Mouse (Mus musculus) heart, embryonic 11.5 days (tissue): ENCODE data around the gene Gnai2. TPM values are rescaled to one million over a fixed set of nuclear protein-coding genes. Genes with fewer than 3 reads are reported as not detected.

Experiments used
- ATAC-seq: fragments of 200-750 bp; cut with Nextera tagmentation; replicated peaks from 2 replicates; pipeline ENCODE4 v1.8.0; 2017; ENCODE audit warnings: moderate library complexity; ENCODE audit not compliant: insufficient number of reproducible peaks, low FRiP score, low TSS enrichment
- H3K27ac ChIP-seq: fragments of 300-500 bp; sonication (generic); 2 replicates; pipeline ENCODE4 v1.5.1; 2014; ENCODE audit warnings: mild to moderate bottlenecking, low read depth, low read length
- H3K27me3 ChIP-seq: fragments of 300-500 bp; sonication (generic); 2 replicates; pipeline ENCODE4 v1.6.1; 2014; ENCODE audit warnings: mild to moderate bottlenecking, low read length, mixed read lengths; ENCODE audit not compliant: control insufficient read depth, insufficient read depth
- H3K36me3 ChIP-seq: fragments of 300-500 bp; sonication (generic); 2 replicates; pipeline ENCODE4 v1.6.1; 2014; ENCODE audit warnings: mild to moderate bottlenecking, low read length, moderate library complexity, mixed read lengths; ENCODE audit not compliant: control insufficient read depth, insufficient read depth
- H3K4me1 ChIP-seq: fragments of 300-500 bp; sonication (generic); 2 replicates; pipeline ENCODE4 v1.6.1; 2014; ENCODE audit warnings: low read length; ENCODE audit not compliant: control insufficient read depth, insufficient read depth
- H3K4me2 ChIP-seq: fragments of 300-500 bp; sonication (generic); 2 replicates; pipeline ENCODE4 v1.6.1; 2014; ENCODE audit warnings: mild to moderate bottlenecking, moderate library complexity
- H3K4me3 ChIP-seq: fragments of 300-500 bp; sonication (generic); 2 replicates; pipeline ENCODE4 v1.5.1; 2014; ENCODE audit warnings: low read depth, low read length
- H3K9ac ChIP-seq: fragments of 300-500 bp; sonication (generic); 2 replicates; pipeline ENCODE4 v1.6.1; 2014; ENCODE audit warnings: mild to moderate bottlenecking, low read depth, low read length, moderate library complexity
- H3K9me3 ChIP-seq: fragments of 300-500 bp; sonication (generic); replicated peaks from 2 replicates; pipeline ENCODE4 v1.6.1; 2016; ENCODE audit warnings: low read length; ENCODE audit not compliant: control insufficient read depth
- WGBS: fragments of 180-500 bp; shearing (Covaris S2); extraction: QIAGEN DNeasy Blood & Tissue Kit; methylation state at CpG from one replicate; pipeline ENCODE4 v1.1.7; 2014; ENCODE audit not compliant: insufficient replicate concordance; 5-methylcytosine and 5-hydroxymethylcytosine counted together
- polyA plus RNA-seq: library from polyadenylated mRNA; unstranded; fragments of >200 nt; fragmentation: Nextera tagmentation; extraction: Ambion mirVana; gene quantifications from 2 replicates; pipeline ENCODE4 v1.2.1, GENCODE M21; 2014

The Gnai2 gene
- polyA plus RNA-seq, 1 experiment from 2014 or later: 316 TPM

GRCm38 (mm10) chr9:107572327-107572662 is 62.9 kb downstream of the Gnai2 start:
- peaks cover 43% of the 10 kb centered on the region for H3K4me1 ChIP-seq
- no peak overlapping the region for H3K27ac ChIP-seq
- H3K9ac ChIP-seq: no peak overlapping the region
- no peak for ATAC-seq
- 91% methylated on average over 2 of the region's 2 CpGs for WGBS
- H3K36me3 ChIP-seq: peaks cover 20% of the 10 kb centered on the region
- H3K4me3 ChIP-seq: no peak overlapping the region
- H3K9me3 ChIP-seq: no peaks in the 10 kb centered on the region
- H3K27me3 ChIP-seq: no peaks in the 10 kb centered on the region
- no peak overlapping the region for H3K4me2 ChIP-seq

GRCm38 (mm10) chr9:107571534-107572326 is 63.4 kb downstream of the Gnai2 start:
- H3K4me3 ChIP-seq: peak overlapping the region; percentile 85
- no peaks in the 10 kb centered on the region for H3K27me3 ChIP-seq
- H3K9ac ChIP-seq: peak overlapping the region; percentile 40; the same call in 1 of the 2 replicates
- peaks cover 38% of the 10 kb centered on the region for H3K4me1 ChIP-seq
- peak overlapping the region; percentile 93 for H3K4me2 ChIP-seq
- H3K27ac ChIP-seq: no peak overlapping the region
- no peaks in the 10 kb centered on the region for H3K9me3 ChIP-seq
- H3K36me3 ChIP-seq: peaks cover 20% of the 10 kb centered on the region
- WGBS: 86% methylated on average over 22 of the region's 22 CpGs
- ATAC-seq: no peak

- H3K9ac ChIP-seq: peak overlapping the region; percentile 92
- H3K36me3 ChIP-seq: peaks cover 20% of the 10 kb centered on the region
- 60% methylated on average over 21 of the region's 21 CpGs for WGBS
- ATAC-seq: no peak
- no peak overlapping the region for H3K27ac ChIP-seq
- H3K4me3 ChIP-seq: peak overlapping the region; percentile 85
- peaks cover 38% of the 10 kb centered on the region for H3K4me1 ChIP-seq
- no peaks in the 10 kb centered on the region for H3K27me3 ChIP-seq
- peak overlapping the region; percentile 93 for H3K4me2 ChIP-seq
- no peaks in the 10 kb centered on the region for H3K9me3 ChIP-seq
Observed at GRCm38 (mm10) chr9:107570845-107571244, 64.3 kb downstream of the Gnai2 start.

DNA sequence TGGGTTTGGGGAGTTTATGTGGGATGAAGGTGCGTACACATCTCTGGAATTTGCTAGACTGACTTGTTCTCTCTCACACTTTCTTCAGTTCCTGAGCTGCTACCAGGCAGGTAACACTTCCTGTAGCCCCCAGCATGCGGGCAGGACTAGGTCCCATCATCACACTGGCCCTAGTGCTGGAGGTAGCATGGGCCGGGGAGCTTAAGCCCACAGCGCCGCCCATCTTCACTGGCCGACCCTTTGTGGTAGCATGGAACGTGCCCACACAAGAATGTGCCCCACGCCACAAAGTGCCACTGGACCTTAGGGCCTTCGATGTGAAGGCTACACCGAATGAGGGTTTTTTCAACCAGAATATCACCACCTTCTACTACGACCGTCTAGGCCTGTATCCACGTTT is 65.2 kb downstream of the Gnai2 start:
- peak overlapping the region; percentile 92 for H3K9ac ChIP-seq
- peak overlapping the region; percentile 85 for H3K4me3 ChIP-seq
- 53% methylated on average over 13 of the region's 13 CpGs for WGBS
- no peaks in the 10 kb centered on the region for H3K27me3 ChIP-seq
- H3K9me3 ChIP-seq: no peaks in the 10 kb centered on the region
- peak overlapping the region; percentile 86 for H3K27ac ChIP-seq
- peak overlapping the region; percentile 93 for H3K4me2 ChIP-seq
- no peak for ATAC-seq
- H3K4me1 ChIP-seq: peaks cover 38% of the 10 kb centered on the region
- peaks cover 20% of the 10 kb centered on the region for H3K36me3 ChIP-seq

DNA sequence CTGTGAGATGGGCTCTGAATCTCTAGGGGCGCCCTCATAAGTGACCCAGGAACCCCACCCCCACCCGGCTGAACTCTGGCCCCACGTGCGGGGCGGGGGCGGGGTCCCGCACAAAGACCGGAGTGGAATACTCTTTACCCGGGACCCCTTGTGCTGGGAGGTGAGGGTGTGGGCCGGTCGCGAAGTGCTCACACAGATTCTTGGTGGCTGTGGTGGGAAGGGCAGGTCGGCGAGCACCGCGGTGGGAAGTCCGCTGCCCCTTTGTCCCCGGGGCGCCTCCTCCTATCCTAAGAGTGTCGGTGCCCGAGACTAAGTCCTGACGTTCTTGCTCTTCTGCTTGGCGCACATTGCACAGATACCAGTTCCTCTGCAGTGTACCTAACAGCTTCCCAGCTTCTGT is 65.9 kb downstream of the Gnai2 start:
- H3K27ac ChIP-seq: peak overlapping the region; percentile 86
- H3K36me3 ChIP-seq: peaks cover 22% of the 10 kb centered on the region
- peak overlapping the region; percentile 93 for H3K4me2 ChIP-seq
- H3K4me3 ChIP-seq: peak overlapping the region; percentile 85
- H3K9ac ChIP-seq: peak overlapping the region; percentile 92
- peak; percentile 16 for ATAC-seq
- H3K27me3 ChIP-seq: no peaks in the 10 kb centered on the region
- WGBS: under 1% methylated on average over 22 of the region's 23 CpGs
- no peaks in the 10 kb centered on the region for H3K9me3 ChIP-seq
- H3K4me1 ChIP-seq: peaks cover 39% of the 10 kb centered on the region

DNA sequence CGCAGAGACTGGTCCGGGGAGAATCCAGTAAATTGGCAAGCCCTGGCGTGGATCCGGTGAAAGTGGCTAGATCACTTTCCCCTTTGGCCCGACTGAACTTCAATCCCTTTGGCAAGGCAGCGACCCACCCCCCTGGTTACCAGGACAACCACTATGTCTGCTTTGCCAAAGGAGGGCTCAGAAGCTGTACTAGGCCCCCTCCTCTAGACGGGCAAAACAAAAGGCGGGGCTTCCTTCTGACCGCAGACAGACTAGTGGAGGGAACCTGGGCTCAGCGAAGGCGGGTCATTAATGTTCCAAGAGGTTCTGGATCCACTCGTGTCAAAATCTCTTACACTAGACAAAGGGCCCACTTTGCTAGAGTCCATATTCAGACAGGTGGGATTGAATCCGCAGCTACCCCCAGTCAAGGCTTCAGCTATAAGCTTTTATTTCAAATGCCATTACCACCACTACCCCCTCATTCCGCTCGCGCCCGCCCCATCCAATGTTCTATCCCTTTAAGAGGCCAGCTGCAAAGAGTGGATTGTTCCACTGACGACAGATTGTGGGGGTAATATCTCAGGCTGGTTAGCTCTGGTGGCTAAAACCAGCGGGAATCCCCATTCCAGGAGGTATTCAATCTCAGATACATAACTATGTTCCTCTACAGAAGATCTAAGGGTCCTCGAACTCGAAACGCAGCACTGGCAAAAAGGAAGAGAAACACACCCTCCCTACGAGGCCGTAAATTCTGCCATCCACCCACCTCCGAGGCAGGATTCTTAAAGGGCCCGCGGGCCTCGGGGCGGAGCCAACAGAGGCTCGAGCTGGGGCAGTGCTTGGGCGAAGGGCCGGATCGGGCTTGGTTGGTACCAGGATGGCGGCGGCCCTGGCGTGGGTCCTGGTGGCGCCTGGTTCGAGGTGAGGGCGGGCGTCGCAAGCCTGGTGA is 66.6 kb downstream of the Gnai2 start:
- Histone ChIP-seq H3K36me3 (peaks cover 22% of the 10 kb centered on the region), H3K9ac (peak overlapping the region; percentile 92), H3K4me3 (peak overlapping the region; percentile 85), H3K4me1 (peaks cover 46% of the 10 kb centered on the region), H3K9me3 (no peaks in the 10 kb centered on the region), H3K4me2 (peak overlapping the region; percentile 93), H3K27me3 (no peaks in the 10 kb centered on the region), H3K27ac (peak overlapping the region; percentile 86)
- peak; percentile 68 for ATAC-seq
- WGBS: under 1% methylated on average over 41 of the region's 41 CpGs

GRCm38 (mm10) chr9:107567702-107568319 is 67.4 kb downstream of the Gnai2 start, which contains the start of gene Hyal2:
Gene Hyal2 (plus strand): TSS chr9:107567945.
- H3K4me3 ChIP-seq: peak within 1 kb of the TSS; percentile 85
- H3K9ac ChIP-seq: peak within 1 kb of the TSS; percentile 92
- no peak for ATAC-seq
- peaks cover 16% of the 10 kb centered on the region for H3K36me3 ChIP-seq
- no peaks in the 10 kb centered on the region for H3K9me3 ChIP-seq
- 9% methylated on average over 18 of the region's 18 CpGs for WGBS
- H3K4me2 ChIP-seq: peak within 1 kb of the TSS; percentile 93
- peaks cover 46% of the 10 kb centered on the region for H3K4me1 ChIP-seq
- H3K27me3 ChIP-seq: no peaks in the 10 kb centered on the region
- peak within 1 kb of the TSS; percentile 86 for H3K27ac ChIP-seq

GRCm38 (mm10) chr9:107566855-107567254 is 68.3 kb downstream of the Gnai2 start:
- ATAC-seq: no peak
- Histone ChIP-seq H3K4me1 (peaks cover 44% of the 10 kb centered on the region), H3K9me3 (no peaks in the 10 kb centered on the region), H3K27me3 (no peaks in the 10 kb centered on the region), H3K36me3 (peaks cover 16% of the 10 kb centered on the region), H3K4me2 (peak overlapping the region; percentile 93), H3K4me3 (peak overlapping the region; percentile 3; the same call in 1 of the 2 replicates), H3K27ac (peak overlapping the region; percentile 86), H3K9ac (no peak overlapping the region)
- 62% methylated on average over 3 of the region's 3 CpGs for WGBS
